Mouse (Mus musculus) embryonic facial prominence, embryonic 13.5 days (tissue): Measurements from ENCODE around the gene Irx3. TPM values are rescaled to one million over a fixed set of nuclear protein-coding genes. Genes with fewer than 3 reads are reported as not detected.

ENCODE experiments used
- ATAC-seq: fragments of 200-750 bp; cut with Nextera tagmentation; 2 replicates; pipeline ENCODE4 v1.8.0; 2017; ENCODE audit warnings: low read depth; ENCODE audit not compliant: insufficient number of reproducible peaks, insufficient read depth, low FRiP score, low TSS enrichment
- H3K27ac ChIP-seq: fragments of 300-500 bp; sonication (generic); 2 replicates; pipeline ENCODE4 v1.5.1; 2015; ENCODE audit warnings: moderate library complexity, mild to moderate bottlenecking, inconsistent platforms
- H3K27me3 ChIP-seq: fragments of 300-500 bp; sonication (generic); 2 replicates; pipeline ENCODE4 v1.6.1; 2015; ENCODE audit warnings: mild to moderate bottlenecking, inconsistent platforms
- H3K36me3 ChIP-seq: fragments of 300-500 bp; sonication (generic); 2 replicates; pipeline ENCODE4 v1.6.1; 2015; ENCODE audit warnings: mild to moderate bottlenecking, inconsistent platforms
- H3K4me1 ChIP-seq: fragments of 300-500 bp; sonication (generic); 2 replicates; pipeline ENCODE4 v1.6.1; 2015; ENCODE audit warnings: inconsistent platforms
- H3K4me2 ChIP-seq: fragments of 300-500 bp; sonication (generic); 2 replicates; pipeline ENCODE4 v1.6.1; 2015; ENCODE audit warnings: moderate library complexity, mild to moderate bottlenecking, inconsistent platforms
- H3K4me3 ChIP-seq: fragments of 300-500 bp; sonication (generic); 2 replicates; pipeline ENCODE4 v1.5.1; 2015; ENCODE audit warnings: mild to moderate bottlenecking, inconsistent platforms
- H3K9ac ChIP-seq: fragments of 300-500 bp; sonication (generic); 2 replicates; pipeline ENCODE4 v1.6.1; 2015; ENCODE audit warnings: mild to moderate bottlenecking, inconsistent platforms
- H3K9me3 ChIP-seq: fragments of 300-500 bp; sonication (generic); 2 replicates; pipeline ENCODE4 v1.6.1; 2016; ENCODE audit warnings: inconsistent platforms
- WGBS: fragments of 180-500 bp; shearing (Covaris S2); methylation state at CpG from one replicate; pipeline ENCODE4 v1.1.7; 2015; ENCODE audit warnings: mixed read lengths; 5-methylcytosine and 5-hydroxymethylcytosine counted together
- polyA plus RNA-seq: library from polyadenylated mRNA; unstranded; fragments of >200 nt; fragmentation: Nextera tagmentation; extraction: Ambion mirVana; gene quantifications from 2 replicates; pipeline ENCODE4 v1.2.1, GENCODE M21; 2015

The Irx3 gene
- polyA plus RNA-seq = 23.0 and 32.6 TPM in 2 replicates

DNA sequence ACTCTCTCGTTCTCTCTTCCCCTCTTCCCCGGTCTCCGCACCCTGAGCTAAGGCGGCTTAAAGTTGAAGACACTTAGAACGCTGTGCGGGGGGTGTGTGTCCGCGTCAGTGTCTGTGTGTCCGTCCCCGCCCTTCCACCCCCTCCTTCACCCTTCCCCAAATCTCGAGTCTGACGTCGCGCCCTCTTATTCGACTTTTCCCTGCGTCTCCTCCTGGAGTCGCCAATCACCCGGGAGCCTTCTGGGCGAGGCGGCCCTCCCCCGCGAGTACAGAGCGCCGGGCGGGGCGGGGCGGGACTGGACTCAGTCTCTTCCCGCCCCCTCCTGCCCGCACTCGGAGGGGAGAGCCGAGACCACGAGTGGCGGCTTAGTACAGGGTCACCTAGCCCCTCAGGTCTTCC lies at the start of gene Irx3:
TSS of gene Irx3 (minus strand) at position 229 of the 400 bp plus-strand sequence.
- Histone ChIP-seq H3K4me3 (peak within 1 kb of the TSS; percentile 73), H3K9me3 (no peaks in the 10 kb centered on the region), H3K27ac (peak within 1 kb of the TSS; percentile 97), H3K27me3 (peaks cover 84% of the 10 kb centered on the region), H3K36me3 (no peaks in the 10 kb centered on the region), H3K4me2 (peak within 1 kb of the TSS; percentile 84), H3K4me1 (peaks cover 84% of the 10 kb centered on the region), H3K9ac (peak within 1 kb of the TSS; percentile 88)
- under 1% methylated on average over 33 of the region's 33 CpGs for WGBS
- ATAC-seq = peak; percentile 56

- Histone ChIP-seq H3K4me3 (no peak overlapping the region), H3K27ac (no peak overlapping the region), H3K9ac (no peak overlapping the region), H3K4me1 (no peaks in the 10 kb centered on the region; the same call in 1 of the 2 replicates), H3K4me2 (no peak overlapping the region), H3K27me3 (peaks cover 54% of the 10 kb centered on the region), H3K36me3 (no peaks in the 10 kb centered on the region), H3K9me3 (no peaks in the 10 kb centered on the region)
- no peak for ATAC-seq
- 66% methylated on average over 10 of the region's 10 CpGs for WGBS
Measured at GRCm38 (mm10) chr8:91851359-91851758, 49.5 kb upstream of the Irx3 start.

DNA sequence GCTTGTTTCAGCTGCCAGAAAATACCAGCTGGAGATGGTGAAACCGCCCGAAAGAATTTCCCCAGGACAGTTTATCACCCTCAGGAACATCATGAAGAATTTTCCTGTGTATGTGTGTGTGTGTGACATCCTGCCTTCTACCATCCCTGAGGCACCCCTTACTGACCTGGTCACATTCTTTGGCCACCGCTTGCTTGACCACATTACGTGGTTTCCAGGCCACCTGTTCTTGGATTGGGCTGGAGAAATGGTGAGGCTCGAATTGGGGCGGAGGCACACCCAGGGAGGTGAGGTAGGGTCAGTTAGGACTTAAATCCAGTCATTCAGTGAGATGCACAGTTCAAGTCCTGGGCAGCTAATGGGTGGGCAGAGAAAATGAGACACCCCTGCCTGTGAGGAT lies 48.1 kb upstream of the Irx3 start:
- Histone ChIP-seq H3K36me3 (no peaks in the 10 kb centered on the region), H3K27me3 (peaks cover 52% of the 10 kb centered on the region), H3K4me2 (no peak overlapping the region), H3K9me3 (no peaks in the 10 kb centered on the region), H3K27ac (no peak overlapping the region), H3K9ac (no peak overlapping the region), H3K4me1 (no peaks in the 10 kb centered on the region; the same call in 1 of the 2 replicates), H3K4me3 (no peak overlapping the region)
- no peak for ATAC-seq
- WGBS = 82% methylated on average over 6 of the region's 6 CpGs

DNA sequence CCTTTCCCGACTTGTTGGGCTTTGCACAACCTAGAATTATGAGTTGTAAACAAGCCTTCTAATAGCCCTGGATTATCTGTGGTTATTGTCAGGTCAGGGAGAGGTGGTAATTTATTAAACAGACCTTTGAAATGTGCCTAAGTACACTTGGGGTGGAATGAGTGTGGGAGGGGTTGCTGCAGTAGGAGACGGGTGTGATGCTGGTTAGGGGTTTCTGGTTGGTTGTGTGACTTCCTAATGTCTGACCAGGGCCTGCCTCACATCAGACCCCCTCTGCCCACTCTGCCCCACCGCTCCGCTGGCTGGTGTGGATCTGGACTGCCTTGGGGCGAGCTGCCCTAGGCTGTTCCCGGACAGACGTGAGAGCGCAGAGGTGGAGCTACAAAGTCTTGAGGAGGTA lies 47.7 kb upstream of the Irx3 start:
- Histone ChIP-seq H3K36me3 (no peaks in the 10 kb centered on the region), H3K9ac (no peak overlapping the region), H3K4me3 (no peak overlapping the region), H3K27ac (no peak overlapping the region), H3K4me1 (no peaks in the 10 kb centered on the region; the same call in 1 of the 2 replicates), H3K27me3 (peaks cover 47% of the 10 kb centered on the region), H3K4me2 (no peak overlapping the region), H3K9me3 (no peaks in the 10 kb centered on the region)
- no peak for ATAC-seq
- WGBS = 72% methylated on average over 8 of the region's 8 CpGs

- 55% methylated on average over 3 of the region's 3 CpGs for WGBS
- no peaks in the 10 kb centered on the region for H3K36me3 ChIP-seq
- H3K4me2 ChIP-seq = no peak overlapping the region
- no peak for ATAC-seq
- H3K9ac ChIP-seq = no peak overlapping the region
- no peak overlapping the region for H3K27ac ChIP-seq
- peaks cover 36% of the 10 kb centered on the region for H3K27me3 ChIP-seq
- H3K4me1 ChIP-seq = no peaks in the 10 kb centered on the region; the same call in 1 of the 2 replicates
- no peaks in the 10 kb centered on the region for H3K9me3 ChIP-seq
- H3K4me3 ChIP-seq = no peak overlapping the region
Measured at GRCm38 (mm10) chr8:91845641-91846040, 43.8 kb upstream of the Irx3 start.

DNA sequence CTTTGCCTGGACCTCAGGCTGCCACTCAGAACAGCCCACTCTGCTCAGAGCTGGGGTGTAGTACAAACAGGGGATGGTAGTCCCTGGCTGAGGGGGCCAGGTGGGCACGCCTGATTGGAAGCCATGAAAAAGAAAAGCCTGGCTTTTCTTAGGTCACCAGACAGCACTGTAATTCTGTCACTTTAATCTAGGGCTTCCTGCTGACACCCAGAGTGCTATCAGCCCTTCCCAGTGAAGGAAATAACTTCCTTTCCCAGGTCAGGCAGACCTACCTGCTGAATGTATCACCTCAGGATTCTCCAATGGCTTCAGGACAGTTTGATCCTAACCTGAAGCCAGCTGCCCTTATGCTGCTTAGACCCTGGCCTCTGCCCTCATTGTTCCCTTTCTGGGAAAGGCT lies 35.3 kb upstream of the Irx3 start:
- no peak for ATAC-seq
- no peak overlapping the region for H3K4me2 ChIP-seq
- H3K4me3 ChIP-seq = no peak overlapping the region
- H3K36me3 ChIP-seq = no peaks in the 10 kb centered on the region
- H3K9ac ChIP-seq = no peak overlapping the region; the same call in 1 of the 2 replicates
- no peaks in the 10 kb centered on the region for H3K9me3 ChIP-seq
- WGBS = 27% methylated on average over 1 of the region's 1 CpGs
- H3K4me1 ChIP-seq = no peaks in the 10 kb centered on the region
- H3K27me3 ChIP-seq = peaks cover 41% of the 10 kb centered on the region
- no peak overlapping the region for H3K27ac ChIP-seq

DNA sequence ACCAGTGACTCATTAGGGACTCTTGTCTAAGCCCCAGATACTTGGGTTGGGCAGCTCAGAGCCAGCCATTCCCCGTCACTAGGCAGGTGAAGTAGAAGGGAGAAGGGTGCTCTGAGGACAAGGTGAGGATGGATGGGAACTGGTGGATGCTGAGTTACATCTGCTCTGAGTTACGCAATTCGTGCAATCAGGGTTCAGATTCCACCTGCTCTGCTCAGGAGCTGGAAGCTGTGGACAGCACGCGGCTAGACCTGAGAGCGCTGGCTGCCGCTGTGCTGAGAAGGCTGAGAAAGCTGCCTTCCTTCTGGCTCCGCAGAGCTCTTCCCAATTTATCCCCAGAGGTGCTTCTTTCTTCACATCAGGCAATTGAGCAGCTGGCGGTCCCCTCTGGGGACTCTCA lies 34.8 kb upstream of the Irx3 start:
- 47% methylated on average over 9 of the region's 9 CpGs for WGBS
- no peak for ATAC-seq
- peaks cover 41% of the 10 kb centered on the region for H3K27me3 ChIP-seq

DNA sequence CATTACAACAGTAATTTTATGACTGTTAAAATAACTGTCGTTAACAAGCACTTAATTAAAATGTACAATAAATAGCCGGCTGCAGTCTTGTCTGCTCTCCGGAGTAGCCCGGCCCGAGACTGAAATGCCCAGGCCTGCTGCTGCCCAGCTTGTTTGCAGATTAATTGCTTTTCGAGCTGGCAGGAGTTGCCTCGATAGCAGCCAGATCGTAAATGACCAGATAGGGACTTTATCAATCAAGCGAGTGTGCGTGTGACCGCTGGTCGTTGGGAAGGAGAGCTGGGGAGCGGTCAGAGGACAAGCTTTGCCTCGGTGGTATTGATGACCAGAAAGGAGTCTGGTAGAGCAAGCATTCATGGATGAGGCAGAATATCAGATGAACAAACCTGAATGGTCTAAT lies 25.8 kb upstream of the Irx3 start:
- 88% methylated on average over 14 of the region's 14 CpGs for WGBS
- peaks cover 24% of the 10 kb centered on the region for H3K27me3 ChIP-seq
- H3K4me2 ChIP-seq = no peak overlapping the region
- H3K4me1 ChIP-seq = peaks cover 2% of the 10 kb centered on the region; the same call in 1 of the 2 replicates
- no peak for ATAC-seq
- H3K9me3 ChIP-seq = no peaks in the 10 kb centered on the region
- H3K9ac ChIP-seq = no peak overlapping the region
- no peak overlapping the region for H3K4me3 ChIP-seq
- H3K27ac ChIP-seq = no peak overlapping the region
- no peaks in the 10 kb centered on the region for H3K36me3 ChIP-seq

More for the DNA sequence above, 34.8 kb upstream of the Irx3 start:
- Histone ChIP-seq H3K9me3 (no peaks in the 10 kb centered on the region), H3K4me3 (no peak overlapping the region), H3K27ac (no peak overlapping the region), H3K4me2 (no peak overlapping the region), H3K4me1 (no peaks in the 10 kb centered on the region; the same call in 1 of the 2 replicates), H3K36me3 (no peaks in the 10 kb centered on the region), H3K9ac (no peak overlapping the region; the same call in 1 of the 2 replicates)

- Histone ChIP-seq H3K27me3 (peaks cover 24% of the 10 kb centered on the region), H3K9ac (no peak overlapping the region), H3K36me3 (no peaks in the 10 kb centered on the region), H3K4me1 (peaks cover 2% of the 10 kb centered on the region; the same call in 1 of the 2 replicates), H3K9me3 (no peaks in the 10 kb centered on the region), H3K27ac (no peak overlapping the region), H3K4me2 (no peak overlapping the region), H3K4me3 (no peak overlapping the region)
- no peak for ATAC-seq
- WGBS = 82% methylated on average over 9 of the region's 9 CpGs
Measured at GRCm38 (mm10) chr8:91827192-91827591, 25.3 kb upstream of the Irx3 start.

GRCm38 (mm10) chr8:91823357-91823756 lies 21.5 kb upstream of the Irx3 start:
- H3K27me3 ChIP-seq = peaks cover 22% of the 10 kb centered on the region
- H3K4me1 ChIP-seq = peaks cover 8% of the 10 kb centered on the region; the same call in 1 of the 2 replicates
- H3K4me2 ChIP-seq = no peak overlapping the region
- H3K36me3 ChIP-seq = no peaks in the 10 kb centered on the region
- no peak for ATAC-seq
- no peak overlapping the region for H3K27ac ChIP-seq
- no peaks in the 10 kb centered on the region for H3K9me3 ChIP-seq
- 88% methylated on average over 11 of the region's 11 CpGs for WGBS
- no peak overlapping the region for H3K9ac ChIP-seq
- no peak overlapping the region for H3K4me3 ChIP-seq

GRCm38 (mm10) chr8:91822746-91823145 lies 20.9 kb upstream of the Irx3 start:
- no peak for ATAC-seq
- H3K4me1 ChIP-seq = peaks cover 8% of the 10 kb centered on the region; the same call in 1 of the 2 replicates
- peaks cover 22% of the 10 kb centered on the region for H3K27me3 ChIP-seq
- no peak overlapping the region for H3K9ac ChIP-seq
- WGBS = 28% methylated on average over 4 of the region's 4 CpGs
- no peak overlapping the region for H3K4me2 ChIP-seq
- no peaks in the 10 kb centered on the region for H3K9me3 ChIP-seq
- H3K27ac ChIP-seq = no peak overlapping the region
- no peak overlapping the region for H3K4me3 ChIP-seq
- no peaks in the 10 kb centered on the region for H3K36me3 ChIP-seq

GRCm38 (mm10) chr8:91821976-91822375 lies 20.1 kb upstream of the Irx3 start:
- ATAC-seq = no peak

More at GRCm38 (mm10) chr8:91821976-91822375, 20.1 kb upstream of the Irx3 start:
- Histone ChIP-seq H3K27me3 (peaks cover 22% of the 10 kb centered on the region), H3K4me3 (no peak overlapping the region), H3K9ac (no peak overlapping the region), H3K9me3 (no peaks in the 10 kb centered on the region), H3K4me1 (peaks cover 8% of the 10 kb centered on the region; the same call in 1 of the 2 replicates), H3K27ac (no peak overlapping the region), H3K4me2 (0 out of 2 replicates have a peak overlapping the region, but pooled peaks have one; percentile 7), H3K36me3 (no peaks in the 10 kb centered on the region)
- WGBS = 27% methylated on average over 4 of the region's 4 CpGs
